19 mouse cellular contexts compared by ENCODE assay signal in the genomic region with DNA sequence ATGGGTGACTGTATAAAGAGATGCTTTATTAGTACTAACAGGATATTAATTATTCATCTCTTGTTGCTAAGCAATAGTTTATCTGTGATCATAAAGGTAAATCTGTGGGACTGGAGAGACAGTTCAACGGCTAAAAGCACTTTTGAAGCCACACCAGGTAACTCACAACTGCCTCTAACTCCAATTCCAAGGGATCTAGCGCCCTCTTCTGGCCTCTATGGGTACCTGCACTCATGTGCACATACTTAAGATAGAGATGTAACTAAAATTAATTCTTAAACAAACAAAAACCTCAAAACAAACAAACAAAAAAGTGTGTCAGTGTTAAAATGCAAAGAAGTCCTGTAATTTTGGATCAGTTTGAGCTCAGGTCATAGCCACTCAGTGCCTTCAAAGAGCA.
DNase-seq lines count a peak whose midpoint lies in the region; ATAC-seq and TF ChIP-seq lines count a peak whose summit lies in the region.
"Had no signal": no experiment of that assay in that cellular context is flagged by ENCODE, and none has a peak within 500 bp of the region (broad histone marks: within the 10 kb centered on the region; RNA-seq: fewer than 3 reads in every experiment).

No protein-coding gene starts in this region.

- H3K9me3 ChIP-seq in kidney, postnatal 0 days (replicated peaks; ENCODE audit: low read length): no peaks in the 10 kb centered on the region
- H3K9me3 ChIP-seq in midbrain, postnatal 0 days (ENCODE audit: low read length): no peaks in the 10 kb centered on the region
- H3K9me3 ChIP-seq in midbrain, embryonic 11.5 days (ENCODE audit: control insufficient read depth, low read length): no peaks in the 10 kb centered on the region
- H3K9me3 ChIP-seq: embryonic facial prominence, embryonic 13.5 days; lung, embryonic 15.5 days; neural tube, embryonic 15.5 days had no signal

- no peaks in the 10 kb centered on the region for H3K27me3 ChIP-seq in kidney, postnatal 0 days (ENCODE audit: insufficient read depth, low read length)
- H3K27me3 ChIP-seq in midbrain, postnatal 0 days (ENCODE audit: insufficient read depth, low read length): no peaks in the 10 kb centered on the region
- no peaks in the 10 kb centered on the region for H3K27me3 ChIP-seq in midbrain, embryonic 11.5 days (ENCODE audit: control insufficient read depth, insufficient read depth, low read length)
- H3K27me3 ChIP-seq: embryonic facial prominence, embryonic 13.5 days; lung, embryonic 15.5 days; neural tube, embryonic 15.5 days had no signal

- H3K4me2 ChIP-seq in kidney, postnatal 0 days (ENCODE audit: low read length): no peak overlapping the region
- H3K4me2 ChIP-seq in midbrain, postnatal 0 days (ENCODE audit: low read depth, low read length, poor library complexity, severe bottlenecking): no peak overlapping the region
- H3K4me2 ChIP-seq in midbrain, embryonic 11.5 days: no peak overlapping the region
- H3K4me2 ChIP-seq: embryonic facial prominence, embryonic 13.5 days; hindbrain, embryonic 14.5 days; lung, embryonic 15.5 days; neural tube, embryonic 15.5 days had no signal

- H3K9ac ChIP-seq in kidney, postnatal 0 days (ENCODE audit: low read depth, low read length): no peak overlapping the region
- H3K9ac ChIP-seq in midbrain, postnatal 0 days (replicated peaks; ENCODE audit: low read length, poor library complexity, severe bottlenecking): no peak overlapping the region
- H3K9ac ChIP-seq in midbrain, embryonic 11.5 days (ENCODE audit: low read length): no peak overlapping the region
- H3K9ac ChIP-seq: embryonic facial prominence, embryonic 13.5 days; hindbrain, embryonic 14.5 days; lung, embryonic 15.5 days; neural tube, embryonic 15.5 days had no signal

- H3K36me3 ChIP-seq in kidney, postnatal 0 days (ENCODE audit: insufficient read depth, low read length): no peaks in the 10 kb centered on the region
- H3K36me3 ChIP-seq in midbrain, postnatal 0 days (ENCODE audit: insufficient read depth, low read length): no peaks in the 10 kb centered on the region
- no peaks in the 10 kb centered on the region for H3K36me3 ChIP-seq in midbrain, embryonic 11.5 days (ENCODE audit: control insufficient read depth, insufficient read depth, low read length)
- H3K36me3 ChIP-seq: embryonic facial prominence, embryonic 13.5 days; lung, embryonic 15.5 days; neural tube, embryonic 15.5 days had no signal

- TF ChIP-seq CTCF in kidney, postnatal 0 days (IDR thresholded peaks at IDR 0.05; ENCODE audit: low read depth): peak; percentile 46
- TF ChIP-seq CTCF in midbrain, postnatal 0 days (IDR thresholded peaks at IDR 0.05): peak; percentile 65
- peak; percentile 38; the same call in 1 of the 2 replicates for TF ChIP-seq CTCF in brain, embryonic 14.5 days (IDR thresholded peaks at IDR 0.05; ENCODE audit: borderline replicate concordance, extremely low read depth, insufficient read depth, insufficient read length)

- H3K27ac ChIP-seq in kidney, postnatal 0 days: no peak overlapping the region
- H3K27ac ChIP-seq in midbrain, postnatal 0 days (ENCODE audit: low read depth, low read length): no peak overlapping the region
- no peak overlapping the region for H3K27ac ChIP-seq in midbrain, embryonic 11.5 days (ENCODE audit: low read depth, low read length)
- H3K27ac ChIP-seq: embryonic facial prominence, embryonic 13.5 days; hindbrain, embryonic 14.5 days; lung, embryonic 15.5 days; neural tube, embryonic 15.5 days had no signal

- TF ChIP-seq POLR2A in brain, embryonic 14.5 days (IDR thresholded peaks at IDR 0.05; ENCODE audit: borderline replicate concordance, extremely low read depth, insufficient read depth, insufficient read length, poor library complexity, severe bottlenecking): no peak

- no peaks in the 10 kb centered on the region for H3K4me1 ChIP-seq in kidney, postnatal 0 days (replicated peaks; ENCODE audit: insufficient read depth, low read length)
- H3K4me1 ChIP-seq in midbrain, postnatal 0 days (ENCODE audit: insufficient read depth, low read length): no peaks in the 10 kb centered on the region
- H3K4me1 ChIP-seq in midbrain, embryonic 11.5 days (ENCODE audit: control insufficient read depth, insufficient read depth, low read length): no peaks in the 10 kb centered on the region
- H3K4me1 ChIP-seq: embryonic facial prominence, embryonic 13.5 days; lung, embryonic 15.5 days; neural tube, embryonic 15.5 days had no signal

- no peak overlapping the region for H3K4me3 ChIP-seq in kidney, postnatal 0 days (replicated peaks; ENCODE audit: low read depth, low read length)
- no peak overlapping the region for H3K4me3 ChIP-seq in midbrain, postnatal 0 days (ENCODE audit: low read depth, low read length)
- no peak overlapping the region for H3K4me3 ChIP-seq in midbrain, embryonic 11.5 days (ENCODE audit: low read depth, low read length)
- H3K4me3 ChIP-seq: embryonic facial prominence, embryonic 13.5 days; lung, embryonic 15.5 days; neural tube, embryonic 15.5 days had no signal

- WGBS in kidney, postnatal 0 days: 50% methylated on average over 2 of the region's 2 CpGs
- WGBS in midbrain, postnatal 0 days: 44% methylated on average over 2 of the region's 2 CpGs
- 42% methylated on average over 2 of the region's 2 CpGs for WGBS in midbrain, embryonic 11.5 days

- peak; percentile 24 for DNase-seq in adrenal gland, postnatal 14 days
- DNase-seq in adrenal gland, adult 18-20 months (ENCODE audit: low spot score in 2 of 2): no peak
- DNase-seq in kidney, postnatal 0 days (ENCODE audit: low spot score): no peak
- no peak for DNase-seq in kidney, postnatal 4 days
- DNase-seq in midbrain, postnatal 0 days (ENCODE audit: low spot score): no peak
- no peak for DNase-seq in midbrain, embryonic 11.5 days (ENCODE audit: low spot score, missing footprints)
- DNase-seq in brain, embryonic 14.5 days (ENCODE audit: low read depth): no peak
- DNase-seq in adrenal gland, adult 8-10 months: no peak
- DNase-seq: cerebellum, adult 11-12 months; heart, adult 18-20 months; heart, postnatal 10 days; kidney, adult 8-10 months; retina, postnatal 1 day; spleen, adult 18-20 months had no signal

- ATAC-seq in kidney, postnatal 0 days (replicated peaks; ENCODE audit: low FRiP score, low read depth): no peak
- no peak for ATAC-seq in midbrain, postnatal 0 days (ENCODE audit: low FRiP score)
- ATAC-seq in midbrain, embryonic 11.5 days (ENCODE audit: low FRiP score): no peak
- ATAC-seq: activated CD4-positive, CD25-positive, alpha-beta regulatory T cell, adult 4 months had no signal
